Comparison of ENCODE assay signal across 1 mouse cellular context in the genomic region with DNA sequence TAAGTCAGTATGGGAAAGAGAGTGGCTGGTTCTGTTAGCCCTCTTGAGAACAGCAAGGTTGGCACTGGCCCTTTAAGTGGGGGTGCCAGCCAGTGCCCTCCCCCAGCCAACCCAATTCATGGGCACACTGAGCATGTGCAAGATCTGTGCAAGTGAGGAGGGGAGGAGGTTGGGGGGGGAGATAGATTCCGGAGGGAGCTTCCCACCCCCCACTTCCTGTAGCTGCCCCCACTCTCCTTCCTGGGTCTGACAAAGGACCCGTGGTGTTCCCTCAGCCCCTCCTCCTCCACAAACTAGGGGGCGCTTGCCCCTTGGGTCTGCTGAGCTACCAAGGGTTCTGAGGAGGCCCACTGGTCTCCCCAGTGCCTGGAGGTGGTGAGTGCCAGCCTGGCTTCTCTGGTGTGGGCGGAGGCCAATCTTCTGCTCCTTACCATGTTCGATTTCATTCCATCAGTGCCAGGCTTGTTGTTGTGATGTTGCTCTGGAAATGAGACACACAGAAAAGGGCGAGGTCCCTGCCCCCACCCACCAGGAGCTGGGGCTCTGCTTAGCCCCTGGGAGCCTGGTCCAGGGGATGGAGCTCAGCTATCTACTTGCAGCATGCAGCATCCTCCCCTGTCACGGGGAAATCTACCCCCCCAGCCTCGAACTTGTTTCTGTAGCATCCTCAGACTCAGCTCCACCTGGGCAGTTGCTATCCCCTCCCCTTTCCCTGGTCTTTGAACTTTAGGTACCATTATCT.
TF ChIP-seq lines count a peak whose summit lies in the region.

No protein-coding gene starts in this region.

TF ChIP-seq in CH12.LX, 34 proteins besides CTCF, POLR2A, EP300 and RAD21:
- TF ChIP-seq NRF1 (IDR thresholded peaks at IDR 0.05; ENCODE audit: low read depth, low read length) (peak; percentile 82), MEF2A (IDR thresholded peaks at IDR 0.05; ENCODE audit: borderline replicate concordance, low read depth, low read length) (no peak), ELF1 (IDR thresholded peaks at IDR 0.05; ENCODE audit: low read depth, low read length) (0 out of 2 replicates have a peak, but pooled peaks have one; percentile 36)
TF ChIP-seq in CH12.LX: peak in this region for 2.
